Mouse (Mus musculus) myocyte (in vitro differentiated cells): ENCODE measurements at regions not wholly inside any gene's neighbourhood (a gene's known extent, or its start where the extent isn't known, plus 50 kb on each side); places are given as distances from the start of the nearest gene placed in this dataset.

Experiments
- H3K27me3 ChIP-seq: one replicate; pipeline ENCODE4 v1.6.1; 2011; ENCODE audit not compliant: control insufficient read depth, insufficient read depth, insufficient read length
- H3K36me3 ChIP-seq: one replicate; pipeline ENCODE4 v1.6.1; 2011; ENCODE audit not compliant: control insufficient read depth, insufficient read depth
- H3K4me2 ChIP-seq: one replicate; pipeline ENCODE4 v1.6.1; 2011; ENCODE audit warnings: low read depth, control low read depth
- H3K4me3 ChIP-seq: one replicate; pipeline ENCODE4 v1.5.1; 2011; ENCODE audit warnings: mild to moderate bottlenecking, control low read depth, moderate library complexity
- H3K79me2 ChIP-seq: one replicate; pipeline ENCODE4 v1.6.1; 2011; ENCODE audit not compliant: control insufficient read depth, insufficient read depth
- H3ac ChIP-seq: one replicate; pipeline ENCODE4 v1.6.1; 2011; ENCODE audit not compliant: control insufficient read depth, insufficient read length
- CEBPB ChIP-seq: IDR thresholded peaks from 2 replicates; pipeline ENCODE4 v1.6.1; 2011; ENCODE audit warnings: mild to moderate bottlenecking, moderate library complexity; ENCODE audit not compliant: poor library complexity, insufficient read depth, severe bottlenecking
- E2F4 ChIP-seq: IDR thresholded peaks from one replicate; pipeline ENCODE4 v1.6.1; 2011; ENCODE audit warnings: mild to moderate bottlenecking, control low read depth, moderate library complexity; ENCODE audit not compliant: insufficient read depth
- MAX ChIP-seq: IDR thresholded peaks from one replicate; pipeline ENCODE4 v1.6.1; 2011; ENCODE audit warnings: low read depth, mild to moderate bottlenecking, control low read depth
- MYOD1 ChIP-seq, 3 experiments: IDR thresholded peaks; one replicate each; pipeline ENCODE4 v1.6.1; 2011; ENCODE audit warnings: control low read depth in 2 of 3, low read depth in 2 of 3, mild to moderate bottlenecking in 2 of 3, moderate library complexity in 1 of 3; ENCODE audit not compliant: insufficient read length in 2 of 3, control insufficient read depth in 1 of 3
- MYOG ChIP-seq, 3 experiments: IDR thresholded peaks; one replicate each; pipeline ENCODE4 v1.6.1; 2011; ENCODE audit warnings: control low read depth in 2 of 3, low read depth in 2 of 3, mild to moderate bottlenecking in 2 of 3; ENCODE audit not compliant: insufficient read length in 2 of 3, control insufficient read depth in 1 of 3, insufficient read depth in 1 of 3
- POLR2A ChIP-seq: IDR thresholded peaks from one replicate; pipeline ENCODE4 v1.6.1; 2011; ENCODE audit warnings: low read depth, mild to moderate bottlenecking, control low read depth, moderate library complexity; ENCODE audit not compliant: insufficient read length
- POLR2AphosphoS2 ChIP-seq: IDR thresholded peaks from one replicate; pipeline ENCODE4 v1.6.1; 2011; ENCODE audit warnings: low read depth, control low read depth; ENCODE audit not compliant: insufficient read length
- REST ChIP-seq: IDR thresholded peaks from one replicate; pipeline ENCODE4 v1.6.1; 2011; ENCODE audit warnings: mild to moderate bottlenecking, control low read depth, moderate library complexity; ENCODE audit not compliant: insufficient read depth, insufficient read length
- SRF ChIP-seq: IDR thresholded peaks from one replicate; pipeline ENCODE4 v1.6.1; 2011; ENCODE audit warnings: low read depth; ENCODE audit not compliant: control insufficient read depth, insufficient read length
- TCF12 ChIP-seq: IDR thresholded peaks from one replicate; pipeline ENCODE4 v1.6.1; 2011; ENCODE audit warnings: mild to moderate bottlenecking, control low read depth; ENCODE audit not compliant: poor library complexity, insufficient read depth, severe bottlenecking
- TCF3 ChIP-seq: IDR thresholded peaks from one replicate; pipeline ENCODE4 v1.6.1; 2011; ENCODE audit warnings: low read depth, control low read depth; ENCODE audit not compliant: insufficient read length
- USF1 ChIP-seq: IDR thresholded peaks from one replicate; pipeline ENCODE4 v1.6.1; 2011; ENCODE audit warnings: low read depth, mild to moderate bottlenecking, control low read depth, moderate library complexity

- no peak overlapping the region for H3ac ChIP-seq
- no peak overlapping the region for H3K4me3 ChIP-seq
- TF ChIP-seq E2F4: no peak
- TF ChIP-seq TCF12: no peak
- no peak for TF ChIP-seq SRF
- no peak for TF ChIP-seq REST
- TF ChIP-seq MAX: no peak
- no peak for TF ChIP-seq TCF3
- TF ChIP-seq POLR2A: no peak
- no peaks in the 10 kb centered on the region for H3K36me3 ChIP-seq
- H3K4me2 ChIP-seq: no peak overlapping the region
- H3K79me2 ChIP-seq: no peaks in the 10 kb centered on the region
- no peaks in the 10 kb centered on the region for H3K27me3 ChIP-seq
These were observed 313.3 kb upstream of the Smim15 start for GRCm38 (mm10) chr13:107730976-107731375.

- Histone ChIP-seq H3K27me3 (no peaks in the 10 kb centered on the region), H3K79me2 (no peaks in the 10 kb centered on the region), H3ac (no peak overlapping the region), H3K4me2 (no peak overlapping the region), H3K36me3 (peaks cover 8% of the 10 kb centered on the region), H3K4me3 (no peak overlapping the region)
- no peak for TF ChIP-seq POLR2AphosphoS2
- no peak for TF ChIP-seq TCF3
- no peak for TF ChIP-seq REST
- no peak for TF ChIP-seq MYOG (IDR thresholded peaks at IDR 0.05; ENCODE audit: control insufficient read depth in 1 of 3, insufficient read depth in 1 of 3, insufficient read length in 2 of 3, low read depth in 2 of 3)
- no peak for TF ChIP-seq CEBPB
- no peak for TF ChIP-seq MYOD1 (IDR thresholded peaks at IDR 0.05; ENCODE audit: control insufficient read depth in 1 of 3, insufficient read length in 2 of 3, low read depth in 2 of 3)
- no peak for TF ChIP-seq POLR2A
- no peak for TF ChIP-seq E2F4
- no peak for TF ChIP-seq SRF
- no peak for TF ChIP-seq USF1
- TF ChIP-seq TCF12: no peak
- TF ChIP-seq MAX: no peak
These were observed 317.8 kb upstream of the Smim15 start for GRCm38 (mm10) chr13:107726491-107726890.

- H3K79me2 ChIP-seq: no peaks in the 10 kb centered on the region
- H3K4me2 ChIP-seq: no peak overlapping the region
- H3ac ChIP-seq: no peak overlapping the region
- H3K27me3 ChIP-seq: no peaks in the 10 kb centered on the region
- peaks cover 8% of the 10 kb centered on the region for H3K36me3 ChIP-seq
- no peak overlapping the region for H3K4me3 ChIP-seq
- TF ChIP-seq TCF12: no peak
- TF ChIP-seq MYOG (IDR thresholded peaks at IDR 0.05; ENCODE audit: control insufficient read depth in 1 of 3, insufficient read depth in 1 of 3, insufficient read length in 2 of 3, low read depth in 2 of 3): no peak
- TF ChIP-seq REST: no peak
- no peak for TF ChIP-seq TCF3
- no peak for TF ChIP-seq CEBPB
- no peak for TF ChIP-seq POLR2AphosphoS2
- TF ChIP-seq E2F4: no peak
- TF ChIP-seq SRF: no peak
- TF ChIP-seq MAX: no peak
- TF ChIP-seq POLR2A: no peak
- no peak for TF ChIP-seq USF1
- no peak for TF ChIP-seq MYOD1 (IDR thresholded peaks at IDR 0.05; ENCODE audit: control insufficient read depth in 1 of 3, insufficient read length in 2 of 3, low read depth in 2 of 3)
These were observed 322.3 kb upstream of the Smim15 start for GRCm38 (mm10) chr13:107721901-107722300.

GRCm38 (mm10) chr13:107720874-107721574 is 323.2 kb upstream of the Smim15 start:
- Histone ChIP-seq H3K36me3 (peaks cover 8% of the 10 kb centered on the region), H3K4me3 (no peak overlapping the region), H3K79me2 (no peaks in the 10 kb centered on the region), H3ac (no peak overlapping the region), H3K4me2 (no peak overlapping the region), H3K27me3 (no peaks in the 10 kb centered on the region)
- no peak for TF ChIP-seq REST
- TF ChIP-seq POLR2A: no peak
- no peak for TF ChIP-seq TCF12
- TF ChIP-seq USF1: no peak
- TF ChIP-seq MAX: no peak
- TF ChIP-seq MYOD1 (IDR thresholded peaks at IDR 0.05; ENCODE audit: control insufficient read depth in 1 of 3, insufficient read length in 2 of 3, low read depth in 2 of 3): no peak
- no peak for TF ChIP-seq POLR2AphosphoS2
- no peak for TF ChIP-seq CEBPB
- TF ChIP-seq TCF3: no peak
- no peak for TF ChIP-seq SRF
